Mouse (Mus musculus) brain, adult 2 months (tissue): ENCODE measurements at regions not wholly inside any gene's neighbourhood (a gene's known extent, or its start where the extent isn't known, plus 50 kb on each side); places are given as distances from the start of the nearest gene placed in this dataset.
A peak's percentile ranks its signal among the peaks of the same experiment; 100 is the strongest.

Source experiments
- DNase-seq: peaks from one replicate; pipeline ENCODE4 v3.0.0; 2011; ENCODE audit warnings: low read depth, low spot score

DNA sequence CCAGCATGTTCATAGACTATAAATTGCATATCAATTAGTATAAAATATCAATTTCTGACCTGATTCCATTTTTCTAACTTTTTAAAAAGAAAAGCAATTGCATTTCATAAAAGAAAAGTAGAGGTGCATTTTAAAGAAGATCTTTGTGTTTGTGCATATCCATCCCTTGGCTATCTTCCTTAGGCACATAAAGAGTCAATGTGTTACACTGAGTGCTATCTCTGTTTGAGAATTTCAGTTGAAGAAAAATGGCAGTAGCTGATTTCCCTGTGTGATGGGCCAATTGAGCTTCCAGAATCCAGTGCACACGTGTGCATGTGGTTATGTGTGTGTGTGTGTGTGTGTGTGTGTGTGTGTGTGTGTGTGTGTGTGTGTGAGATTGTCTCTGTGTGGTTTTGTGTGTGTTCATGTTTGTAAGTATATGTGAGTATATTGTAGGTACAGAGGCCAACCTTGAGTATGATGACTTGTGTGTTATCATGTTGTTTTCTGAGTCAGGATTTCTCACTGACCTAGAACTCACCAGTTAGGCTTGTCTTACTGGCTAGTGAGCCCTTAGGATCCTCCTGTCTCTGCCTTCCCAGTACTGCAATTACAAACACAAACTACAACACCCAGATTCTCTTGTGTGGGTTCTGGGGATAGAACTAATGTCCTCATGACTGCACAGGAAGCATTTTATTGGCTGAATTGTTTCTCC, 249.6 kb downstream of the Cdk5rap2 start:
- no peak for DNase-seq

GRCm38 (mm10) chr4:70160062-70160461, 250.2 kb downstream of the Cdk5rap2 start:
- no peak for DNase-seq

DNA sequence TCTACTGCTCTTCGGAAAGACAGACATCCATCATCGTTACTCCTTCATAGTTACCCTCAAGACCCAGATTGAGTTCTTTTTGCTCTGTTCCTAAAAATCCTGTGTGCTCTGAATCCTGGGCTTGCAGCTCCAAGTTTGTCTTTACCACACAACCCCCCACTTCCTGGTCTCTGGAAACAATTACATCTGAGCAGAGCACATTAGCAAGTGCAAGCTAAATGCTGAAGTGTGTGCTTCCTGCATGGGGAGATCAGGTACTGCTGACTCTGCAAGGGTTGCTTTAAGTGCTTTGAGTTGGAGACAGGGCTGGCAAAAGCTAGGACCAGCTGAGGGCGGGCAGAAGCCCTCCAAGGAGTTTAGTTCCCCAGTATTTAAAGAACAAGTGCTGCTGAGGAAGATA, 257.1 kb downstream of the Cdk5rap2 start:
- DNase-seq: no peak

- DNase-seq: no peak
Observed at GRCm38 (mm10) chr4:70109011-70109410, 301.2 kb downstream of the Cdk5rap2 start.

- DNase-seq: no peak
Observed at GRCm38 (mm10) chr4:70105776-70106175, 304.5 kb downstream of the Cdk5rap2 start.

DNA sequence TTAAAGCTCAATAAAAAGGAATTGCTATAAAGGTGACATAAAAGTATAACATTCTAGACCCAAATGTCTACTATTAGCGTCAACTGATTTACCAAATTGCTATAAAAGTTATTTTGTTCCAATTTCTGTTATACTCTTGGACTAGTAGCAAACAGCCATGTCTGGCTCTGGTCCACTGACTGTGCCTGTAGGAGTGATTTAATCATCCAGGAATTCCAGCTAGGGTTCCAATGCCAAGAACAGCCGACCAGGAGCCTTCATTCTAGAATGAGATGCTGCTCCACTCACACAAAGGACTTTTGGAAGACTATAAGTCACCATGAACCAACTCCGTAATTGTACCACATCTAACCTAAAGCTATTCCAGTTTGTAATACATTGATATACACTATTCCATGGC, 312.9 kb downstream of the Cdk5rap2 start:
- DNase-seq: peak; percentile 31

- DNase-seq: peak; percentile 3
Observed at GRCm38 (mm10) chr4:70078206-70078605, 332.0 kb downstream of the Cdk5rap2 start.

DNA sequence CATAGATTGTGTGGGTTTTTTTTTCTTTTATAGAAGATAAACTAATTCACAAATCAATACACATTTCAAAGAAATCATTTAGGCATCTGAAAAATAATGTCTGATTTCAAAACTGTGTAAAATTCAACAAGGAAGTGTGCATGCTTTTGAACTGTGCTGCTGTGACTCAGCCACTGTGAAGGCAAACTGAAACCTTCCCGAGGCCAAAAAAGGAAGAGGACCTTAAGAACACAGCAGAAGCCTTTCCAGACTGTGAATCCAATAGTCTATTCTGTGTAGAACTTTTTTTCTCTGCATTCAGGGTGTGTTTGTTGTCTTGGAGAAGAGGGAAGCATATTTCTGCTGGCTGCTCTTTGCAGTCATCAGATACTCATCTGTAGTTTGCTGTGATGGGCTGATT, 347.7 kb downstream of the Cdk5rap2 start:
- peak; percentile 54 for DNase-seq

GRCm38 (mm10) chr4:70058831-70059544, 351.3 kb downstream of the Cdk5rap2 start:
- peak; percentile 91 for DNase-seq

- DNase-seq: no peak
Observed at GRCm38 (mm10) chr4:70053136-70053535, 357.1 kb downstream of the Cdk5rap2 start.

DNA sequence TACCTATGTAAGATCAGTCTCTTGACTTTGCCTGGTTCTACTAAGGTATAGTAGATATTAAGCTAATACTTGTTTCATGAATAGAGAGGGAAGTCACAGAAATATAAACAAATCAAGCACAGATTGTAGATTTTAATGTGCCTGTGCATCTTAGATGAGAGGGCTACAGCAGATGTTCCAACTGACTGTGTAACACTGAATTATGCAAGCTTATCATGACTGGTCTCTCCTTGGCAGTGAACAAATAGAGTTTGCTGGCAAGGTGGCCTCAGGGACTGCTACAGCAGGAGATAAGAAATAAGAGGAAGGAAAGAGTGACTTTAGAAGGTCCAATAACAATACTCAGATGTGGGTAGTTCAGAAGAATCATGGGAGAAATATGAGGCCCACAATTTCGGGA, 372.0 kb downstream of the Cdk5rap2 start:
- DNase-seq: peak; percentile 77

- peak; percentile 66 for DNase-seq
Observed at GRCm38 (mm10) chr4:70035912-70036311, 374.3 kb downstream of the Cdk5rap2 start.

GRCm38 (mm10) chr4:70032497-70032896, 377.7 kb downstream of the Cdk5rap2 start:
- peak; percentile 33 for DNase-seq

DNA sequence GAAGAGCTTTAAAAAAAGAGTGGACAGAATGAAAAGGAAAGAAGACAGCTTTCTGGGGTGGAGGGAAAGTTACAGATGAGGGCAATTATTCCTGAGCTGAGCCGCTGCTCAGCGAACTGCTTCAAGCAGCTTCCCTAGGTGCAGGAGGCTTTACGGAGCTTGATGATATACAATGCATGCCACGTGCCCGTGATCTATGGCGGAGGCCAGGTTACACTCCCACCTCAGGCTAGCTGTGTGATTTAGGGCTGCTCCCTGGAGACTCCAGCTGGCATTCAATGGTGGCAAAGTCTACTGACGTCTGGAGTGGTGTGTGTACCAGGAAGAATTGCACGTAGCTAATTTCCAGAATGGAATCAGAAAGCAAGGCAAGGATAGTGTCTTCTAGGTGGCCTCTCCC, 383.4 kb downstream of the Cdk5rap2 start:
- DNase-seq: no peak

DNA sequence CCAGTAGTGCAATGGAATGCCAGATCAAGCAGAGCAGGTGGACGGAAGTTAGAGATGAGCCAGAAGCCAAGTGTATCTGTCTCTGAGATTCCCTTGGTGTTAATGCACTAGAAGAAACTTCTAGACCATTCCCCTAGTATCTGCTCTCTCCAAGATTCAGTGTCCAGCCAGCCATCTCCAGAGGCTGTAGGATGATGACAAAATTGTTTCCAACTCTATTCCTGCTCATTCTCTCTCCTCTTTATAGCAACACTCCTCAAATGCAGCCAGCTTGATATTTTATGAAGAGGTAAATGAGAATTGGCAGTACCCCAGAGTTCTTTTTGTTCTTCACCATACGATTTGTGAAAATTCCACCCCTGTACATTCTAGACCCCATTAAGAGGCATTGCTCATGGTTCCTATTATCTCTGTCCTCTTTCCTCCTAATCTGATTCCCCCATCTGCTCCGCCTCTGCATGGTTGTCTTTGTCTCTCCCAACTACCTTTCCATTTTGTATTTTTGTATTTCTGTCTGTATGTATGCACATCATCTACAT, 385.3 kb downstream of the Cdk5rap2 start:
- DNase-seq: peak; percentile 65

- no peak for DNase-seq
Observed at GRCm38 (mm10) chr4:70020905-70021470, 389.3 kb downstream of the Cdk5rap2 start.

- DNase-seq: no peak
Observed at GRCm38 (mm10) chr4:70012220-70012580, 398.0 kb downstream of the Cdk5rap2 start.

DNA sequence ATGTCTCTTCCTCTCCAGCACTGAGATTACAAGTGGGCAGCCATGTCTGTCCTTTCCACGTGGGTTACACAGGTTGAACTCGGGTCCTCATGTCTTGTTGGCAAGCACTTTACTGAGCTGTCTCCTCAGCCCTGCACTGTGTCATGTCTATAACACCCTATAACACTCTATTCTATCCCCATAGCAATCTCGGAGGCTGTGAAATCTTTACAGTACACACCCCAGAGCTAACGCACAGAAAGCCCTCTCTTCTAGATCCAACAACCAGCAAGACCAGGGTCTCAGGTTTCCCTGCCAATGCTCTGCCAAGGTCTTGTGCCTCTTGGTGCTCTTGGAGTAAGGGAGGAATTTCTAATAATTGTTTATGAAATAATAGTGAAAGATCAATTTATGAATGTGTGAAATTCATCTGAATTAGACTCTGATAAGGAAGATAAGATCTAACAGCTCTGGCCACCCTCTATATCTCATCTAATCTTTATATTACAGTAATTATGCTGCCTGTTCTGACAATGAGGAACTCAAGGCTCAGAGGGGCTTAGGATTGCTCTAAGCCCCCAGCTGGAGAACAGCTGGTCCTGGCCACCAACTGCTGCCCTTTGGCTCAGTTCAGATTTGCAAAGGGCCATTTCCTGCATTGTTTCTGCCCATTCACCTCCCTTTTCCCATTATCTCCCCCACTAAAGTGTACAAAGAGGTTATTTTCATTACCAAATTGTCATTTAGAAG, 398.6 kb downstream of the Cdk5rap2 start:
- no peak for DNase-seq

GRCm38 (mm10) chr4:70010466-70010865, 399.8 kb downstream of the Cdk5rap2 start:
- peak; percentile 47 for DNase-seq

DNA sequence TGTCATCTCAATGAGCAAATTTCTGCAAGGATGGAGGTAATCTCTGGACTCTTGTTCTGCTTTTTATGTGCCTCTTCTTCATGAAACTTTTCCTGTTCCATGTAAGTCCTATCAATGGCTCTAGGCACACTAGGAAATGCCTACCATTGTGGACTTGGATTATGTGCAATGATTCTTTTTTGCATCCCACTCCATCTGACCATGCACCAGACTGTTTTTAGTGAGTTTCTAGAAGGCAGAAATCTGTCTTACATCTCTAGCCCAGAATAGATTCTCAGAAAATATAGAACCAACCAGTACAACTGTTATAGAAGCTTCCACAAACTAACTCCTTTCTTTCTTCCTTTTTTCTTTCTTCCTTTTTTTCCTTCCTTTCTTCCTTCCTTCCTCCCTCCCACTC, 405.3 kb downstream of the Cdk5rap2 start:
- DNase-seq: peak; percentile 39

GRCm38 (mm10) chr4:69993226-69993625, 417.0 kb downstream of the Cdk5rap2 start:
- DNase-seq: no peak

DNA sequence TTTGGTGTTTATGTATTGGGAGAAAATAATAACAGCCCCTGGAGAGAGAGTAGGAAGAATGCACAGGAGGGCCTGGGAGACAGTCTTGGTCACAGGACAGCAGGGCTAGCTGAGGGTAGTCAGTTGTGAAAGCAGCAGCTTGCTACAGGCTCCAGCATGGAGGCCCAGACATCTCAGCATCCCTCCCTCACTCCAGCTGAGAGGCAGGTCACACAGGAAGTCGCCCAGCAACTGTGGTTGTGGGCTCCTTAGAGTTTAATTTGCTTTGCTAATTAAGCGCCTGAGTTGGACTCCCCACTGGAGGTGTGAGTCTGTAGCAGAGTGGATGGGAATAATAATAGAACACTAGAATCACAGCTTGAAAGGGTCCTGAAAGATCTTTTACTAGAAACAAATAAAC, 436.0 kb downstream of the Cdk5rap2 start:
- DNase-seq: peak; percentile 20
